Comparison of ENCODE assay signal across 12 mouse cellular contexts in genomic region chr2:35529086-35529485, GRCm38 (mm10).
"Had no signal": no experiment of that assay in that cellular context is flagged by ENCODE, and none has a peak within 500 bp of the region (broad histone marks: within the 10 kb centered on the region; RNA-seq: fewer than 3 reads in every experiment).

No protein-coding gene starts in this region.

- H3K4me3 ChIP-seq: left cerebral cortex, adult 2 months; limb, embryonic 15.5 days; liver, embryonic 12.5 days; megakaryocyte, embryonic 14.5 days; midbrain, embryonic 13.5 days had no signal

- H3K9ac ChIP-seq: limb, embryonic 15.5 days; liver, embryonic 12.5 days; lung, embryonic 14.5 days; midbrain, embryonic 13.5 days had no signal

- ATAC-seq: liver, embryonic 12.5 days; midbrain, embryonic 13.5 days had no signal

- DNase-seq: kidney, postnatal 10 days; lung, embryonic 14.5 days; lung, postnatal 10 days; lung, postnatal 4 days; right cerebral cortex, postnatal 14 days; thymus, adult 2 months; thymus, postnatal 36 days had no signal

- H3K27me3 ChIP-seq: limb, embryonic 15.5 days; midbrain, embryonic 13.5 days had no signal

- H3K27ac ChIP-seq: left cerebral cortex, adult 2 months; limb, embryonic 15.5 days; liver, embryonic 12.5 days; midbrain, embryonic 13.5 days had no signal

- H3K9me3 ChIP-seq: limb, embryonic 15.5 days; liver, embryonic 12.5 days had no signal

- H3K36me3 ChIP-seq: limb, embryonic 15.5 days; liver, embryonic 12.5 days; midbrain, embryonic 13.5 days had no signal

- H3K4me1 ChIP-seq: limb, embryonic 15.5 days had no signal
